Mouse (Mus musculus): Measurements from ENCODE around the gene Lrrc8a. TPM values are rescaled to one million over a fixed set of nuclear protein-coding genes. Genes with fewer than 3 reads are reported as not detected.

Lrrc8a gene
- polyA plus RNA-seq (2016; fragmentation: Nextera tagmentation; extraction: Ambion mirVana), result 22.8 and 35.9 TPM in 2 replicates

GRCm38 (mm10) chr2:30237199-30237880 is at the start of gene Lrrc8a:
Gene Lrrc8a, plus strand, starts transcription at chr2:30237715.
- peak; percentile 99 for ATAC-seq (ENCODE audit: low FRiP score)
- under 1% methylated on average over 67 of the region's 67 CpGs for WGBS

GRCm38 (mm10) chr2:30191790-30192580 is 45.5 kb upstream of the Lrrc8a start:
- Histone ChIP-seq H3K4me1 (no peaks in the 10 kb centered on the region), H3K4me3 (replicated peaks) (no peak overlapping the region), H3K9me3 (no peaks in the 10 kb centered on the region), H3K36me3 (replicated peaks) (no peaks in the 10 kb centered on the region), H3K27me3 (no peaks in the 10 kb centered on the region), H3K9ac (no peak overlapping the region), H3K27ac (no peak overlapping the region), H3K4me2 (no peak overlapping the region)
- WGBS, result 85% methylated on average over 12 of the region's 12 CpGs
- ATAC-seq (ENCODE audit: low FRiP score), result no peak

More at GRCm38 (mm10) chr2:30237199-30237880, at the start of gene Lrrc8a:
- peak within 1 kb of the TSS; percentile 81 for H3K4me3 ChIP-seq (replicated peaks)
- H3K27ac ChIP-seq, result peak within 1 kb of the TSS; percentile 92
- peak within 1 kb of the TSS; percentile 90 for H3K9ac ChIP-seq
- H3K4me1 ChIP-seq, result peaks cover 32% of the 10 kb centered on the region
- no peaks in the 10 kb centered on the region for H3K27me3 ChIP-seq
- H3K4me2 ChIP-seq, result peak within 1 kb of the TSS; percentile 83
- H3K9me3 ChIP-seq, result no peaks in the 10 kb centered on the region
- H3K36me3 ChIP-seq (replicated peaks), result peaks cover 26% of the 10 kb centered on the region

GRCm38 (mm10) chr2:30194656-30195055 is 42.9 kb upstream of the Lrrc8a start:
- no peak overlapping the region for H3K4me3 ChIP-seq (replicated peaks)
- H3K9me3 ChIP-seq, result no peaks in the 10 kb centered on the region
- no peaks in the 10 kb centered on the region for H3K27me3 ChIP-seq
- no peak overlapping the region for H3K9ac ChIP-seq
- ATAC-seq (ENCODE audit: low FRiP score), result no peak
- H3K36me3 ChIP-seq (replicated peaks), result no peaks in the 10 kb centered on the region
- WGBS, result 78% methylated on average over 3 of the region's 3 CpGs
- H3K27ac ChIP-seq, result no peak overlapping the region
- no peaks in the 10 kb centered on the region for H3K4me1 ChIP-seq
- no peak overlapping the region for H3K4me2 ChIP-seq

GRCm38 (mm10) chr2:30198021-30198420 is 39.5 kb upstream of the Lrrc8a start:
- Histone ChIP-seq H3K4me2 (no peak overlapping the region), H3K9ac (no peak overlapping the region), H3K27me3 (no peaks in the 10 kb centered on the region), H3K4me3 (replicated peaks) (no peak overlapping the region), H3K27ac (no peak overlapping the region), H3K36me3 (replicated peaks) (no peaks in the 10 kb centered on the region), H3K4me1 (no peaks in the 10 kb centered on the region), H3K9me3 (no peaks in the 10 kb centered on the region)
- 67% methylated on average over 4 of the region's 4 CpGs for WGBS
- ATAC-seq (ENCODE audit: low FRiP score), result no peak

GRCm38 (mm10) chr2:30199984-30200383 is 37.5 kb upstream of the Lrrc8a start:
- Histone ChIP-seq H3K4me2 (no peak overlapping the region), H3K4me1 (peaks cover 7% of the 10 kb centered on the region), H3K4me3 (replicated peaks) (no peak overlapping the region), H3K27ac (no peak overlapping the region), H3K9me3 (no peaks in the 10 kb centered on the region), H3K36me3 (replicated peaks) (no peaks in the 10 kb centered on the region), H3K27me3 (no peaks in the 10 kb centered on the region), H3K9ac (no peak overlapping the region)
- ATAC-seq (ENCODE audit: low FRiP score), result no peak
- WGBS, result 74% methylated on average over 1 of the region's 1 CpGs

GRCm38 (mm10) chr2:30200388-30200925 is 37.1 kb upstream of the Lrrc8a start:
- no peaks in the 10 kb centered on the region for H3K9me3 ChIP-seq
- WGBS, result 93% methylated on average over 5 of the region's 5 CpGs

GRCm38 (mm10) chr2:30203439-30203838 is 34.1 kb upstream of the Lrrc8a start:
- no peak overlapping the region for H3K4me3 ChIP-seq (replicated peaks)
- WGBS, result 82% methylated on average over 7 of the region's 7 CpGs
- H3K4me1 ChIP-seq, result peaks cover 18% of the 10 kb centered on the region
- H3K36me3 ChIP-seq (replicated peaks), result no peaks in the 10 kb centered on the region
- H3K4me2 ChIP-seq, result no peak overlapping the region
- ATAC-seq (ENCODE audit: low FRiP score), result no peak
- no peak overlapping the region for H3K27ac ChIP-seq
- no peaks in the 10 kb centered on the region for H3K9me3 ChIP-seq
- H3K27me3 ChIP-seq, result no peaks in the 10 kb centered on the region
- H3K9ac ChIP-seq, result no peak overlapping the region

More at GRCm38 (mm10) chr2:30200388-30200925, 37.1 kb upstream of the Lrrc8a start:
- Histone ChIP-seq H3K4me1 (peaks cover 10% of the 10 kb centered on the region), H3K4me3 (replicated peaks) (no peak overlapping the region), H3K9ac (no peak overlapping the region), H3K4me2 (no peak overlapping the region), H3K27me3 (no peaks in the 10 kb centered on the region), H3K27ac (no peak overlapping the region), H3K36me3 (replicated peaks) (no peaks in the 10 kb centered on the region)
- ATAC-seq (ENCODE audit: low FRiP score), result no peak

GRCm38 (mm10) chr2:30205255-30205628 is 32.3 kb upstream of the Lrrc8a start:
- Histone ChIP-seq H3K4me1 (peaks cover 18% of the 10 kb centered on the region), H3K27ac (peak overlapping the region; percentile 59; the same call in 1 of the 2 replicates), H3K9me3 (no peaks in the 10 kb centered on the region), H3K36me3 (replicated peaks) (no peaks in the 10 kb centered on the region), H3K9ac (peak overlapping the region; percentile 64), H3K4me2 (peak overlapping the region; percentile 80), H3K4me3 (replicated peaks) (peak overlapping the region; percentile 68), H3K27me3 (no peaks in the 10 kb centered on the region)
- WGBS, result 3% methylated on average over 13 of the region's 13 CpGs
- ATAC-seq (ENCODE audit: low FRiP score), result peak; percentile 52

GRCm38 (mm10) chr2:30205629-30206357 is 31.7 kb upstream of the Lrrc8a start, which contains the start of gene Kyat1:
Gene Kyat1, minus strand, starts transcription at chr2:30205847.
- peak; percentile 96 for ATAC-seq (ENCODE audit: low FRiP score)
- H3K27ac ChIP-seq, result peak within 1 kb of the TSS; percentile 59; the same call in 1 of the 2 replicates
- under 1% methylated on average over 44 of the region's 44 CpGs for WGBS
- H3K36me3 ChIP-seq (replicated peaks), result no peaks in the 10 kb centered on the region
- no peaks in the 10 kb centered on the region for H3K27me3 ChIP-seq
- H3K4me3 ChIP-seq (replicated peaks), result peak within 1 kb of the TSS; percentile 68
- H3K4me2 ChIP-seq, result peak within 1 kb of the TSS; percentile 80
- peaks cover 18% of the 10 kb centered on the region for H3K4me1 ChIP-seq
- H3K9me3 ChIP-seq, result no peaks in the 10 kb centered on the region
- peak within 1 kb of the TSS; percentile 64 for H3K9ac ChIP-seq

GRCm38 (mm10) chr2:30207401-30207800 is 30.1 kb upstream of the Lrrc8a start:
- WGBS, result 85% methylated on average over 4 of the region's 4 CpGs
- H3K27me3 ChIP-seq, result no peaks in the 10 kb centered on the region
- no peak overlapping the region for H3K4me3 ChIP-seq (replicated peaks)
- no peaks in the 10 kb centered on the region for H3K9me3 ChIP-seq
- H3K4me2 ChIP-seq, result no peak overlapping the region
- peaks cover 18% of the 10 kb centered on the region for H3K4me1 ChIP-seq
- ATAC-seq (ENCODE audit: low FRiP score), result no peak
- no peaks in the 10 kb centered on the region for H3K36me3 ChIP-seq (replicated peaks)
- H3K9ac ChIP-seq, result no peak overlapping the region
- no peak overlapping the region for H3K27ac ChIP-seq

- Histone ChIP-seq H3K36me3 (replicated peaks) (no peaks in the 10 kb centered on the region), H3K27me3 (no peaks in the 10 kb centered on the region; the same call in 1 of the 2 replicates), H3K9ac (no peak overlapping the region), H3K9me3 (no peaks in the 10 kb centered on the region), H3K4me1 (peaks cover 18% of the 10 kb centered on the region), H3K4me2 (no peak overlapping the region), H3K4me3 (replicated peaks) (no peak overlapping the region), H3K27ac (no peak overlapping the region)
- WGBS, result 78% methylated on average over 5 of the region's 5 CpGs
- ATAC-seq (ENCODE audit: low FRiP score), result no peak
These were observed 29.6 kb upstream of the Lrrc8a start for GRCm38 (mm10) chr2:30207886-30208285.

All from forebrain, embryonic 12.5 days (tissue).